In the genomic region with DNA sequence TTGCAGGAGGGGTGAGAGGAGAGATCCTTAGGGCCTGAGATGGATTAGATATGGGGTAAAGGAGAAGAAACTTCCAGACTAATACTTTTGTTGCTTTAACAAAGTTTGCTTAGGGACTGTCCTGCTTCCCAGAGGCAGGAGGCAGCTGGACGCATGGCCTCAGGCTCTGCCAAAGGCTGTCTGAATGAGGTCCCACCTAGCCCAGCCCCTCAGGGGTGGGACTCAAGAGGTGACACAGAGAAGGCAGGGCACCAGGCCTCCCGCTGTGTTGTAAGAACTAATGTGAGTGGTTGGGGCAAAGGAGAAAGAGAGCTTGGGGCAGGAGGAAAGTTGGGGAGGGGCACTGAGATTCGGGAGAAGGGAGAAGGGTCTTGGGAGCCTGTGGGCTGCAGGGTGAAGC, we compare ENCODE assay signal across 32 mouse cellular contexts.
DNase-seq lines count a peak whose midpoint lies in the region; ATAC-seq lines count a peak whose summit lies in the region.
"Had no signal": no experiment of that assay in that cellular context is flagged by ENCODE, and none has a peak within 500 bp of the region (broad histone marks: within the 10 kb centered on the region; RNA-seq: fewer than 3 reads in every experiment).

No protein-coding gene starts in this region.

- peaks cover 9% of the 10 kb centered on the region; the same call in 1 of the 2 replicates for H3K4me1 ChIP-seq in liver, embryonic 12.5 days
- no peaks in the 10 kb centered on the region for H3K4me1 ChIP-seq in stomach, embryonic 15.5 days
- H3K4me1 ChIP-seq: heart, embryonic 15.5 days; lung, embryonic 15.5 days had no signal

- no peak overlapping the region for H3K27ac ChIP-seq in liver, embryonic 12.5 days
- H3K27ac ChIP-seq in stomach, embryonic 15.5 days, result no peak overlapping the region
- H3K27ac ChIP-seq: embryonic facial prominence, embryonic 13.5 days; heart, embryonic 10.5 days; heart, embryonic 15.5 days; hindbrain, embryonic 13.5 days; limb, embryonic 15.5 days; lung, embryonic 15.5 days; neural tube, embryonic 13.5 days had no signal

- H3K9ac ChIP-seq in liver, embryonic 12.5 days, result no peak overlapping the region
- no peak overlapping the region for H3K9ac ChIP-seq in stomach, embryonic 15.5 days
- H3K9ac ChIP-seq: embryonic facial prominence, embryonic 13.5 days; forebrain, postnatal 0 days; heart, embryonic 15.5 days; hindbrain, embryonic 13.5 days; limb, embryonic 15.5 days; lung, embryonic 15.5 days; neural tube, embryonic 13.5 days had no signal

- DNase-seq in adrenal gland, postnatal 10 days, result peak; percentile 55
- DNase-seq in adrenal gland, adult 8-10 months, result no peak
- peak; percentile 14 for DNase-seq in kidney, postnatal 10 days
- DNase-seq in kidney, postnatal 25 days, result no peak
- no peak for DNase-seq in urinary bladder, postnatal 36 days (ENCODE audit: low spot score in 2 of 2)
- no peak for DNase-seq in gastrocnemius, postnatal 10 days
- DNase-seq: adrenal gland, adult 2 months; cerebellum, adult 11-12 months; cerebellum, adult 9-11 months; forebrain, postnatal 0 days; gastrocnemius, postnatal 14 days; heart, postnatal 36 days; kidney, adult 9 months; kidney, postnatal 14 days; layer of hippocampus, postnatal 36 days; left cerebral cortex, postnatal 4 days; right cerebral cortex, postnatal 14 days; thymus, adult 2 months; thymus, postnatal 4 days had no signal

- no peak overlapping the region for H3K4me2 ChIP-seq in liver, embryonic 12.5 days
- no peak overlapping the region for H3K4me2 ChIP-seq in stomach, embryonic 15.5 days
- H3K4me2 ChIP-seq: embryonic facial prominence, embryonic 13.5 days; heart, embryonic 15.5 days; hindbrain, embryonic 13.5 days; limb, embryonic 15.5 days; lung, embryonic 15.5 days; midbrain, embryonic 11.5 days; neural tube, embryonic 13.5 days had no signal

- no peaks in the 10 kb centered on the region for H3K27me3 ChIP-seq in liver, embryonic 12.5 days (replicated peaks)
- H3K27me3 ChIP-seq in stomach, embryonic 15.5 days (replicated peaks), result no peaks in the 10 kb centered on the region
- H3K27me3 ChIP-seq: CH12.LX; embryonic facial prominence, embryonic 13.5 days; heart, embryonic 15.5 days; hindbrain, embryonic 13.5 days; limb, embryonic 15.5 days; lung, embryonic 15.5 days; neural tube, embryonic 13.5 days had no signal

- H3K9me3 ChIP-seq in liver, embryonic 12.5 days (replicated peaks), result 0 out of 2 replicates have a peak, but pooled peaks cover 6% of the 10 kb centered on the region
- H3K9me3 ChIP-seq in stomach, embryonic 15.5 days, result no peaks in the 10 kb centered on the region
- H3K9me3 ChIP-seq: embryonic facial prominence, embryonic 13.5 days; heart, embryonic 10.5 days; heart, embryonic 15.5 days; hindbrain, embryonic 13.5 days; limb, embryonic 15.5 days; lung, embryonic 15.5 days; neural tube, embryonic 13.5 days had no signal

- ATAC-seq in liver, embryonic 12.5 days, result peak; percentile 55; the same call in 1 of the 2 replicates
- ATAC-seq in stomach, embryonic 15.5 days (ENCODE audit: insufficient read depth, low FRiP score, low read depth), result 0 out of 2 replicates have a peak, but pooled peaks have one; percentile 22
- ATAC-seq: activated CD4-positive, CD25-positive, alpha-beta regulatory T cell, adult 4 months; forebrain, postnatal 0 days; intestine, postnatal 0 days had no signal

- 41% methylated on average over 3 of the region's 3 CpGs for WGBS in liver, embryonic 12.5 days (ENCODE audit: insufficient replicate concordance)
- 34% methylated on average over 3 of the region's 3 CpGs for WGBS in stomach, embryonic 15.5 days

- no peaks in the 10 kb centered on the region for H3K36me3 ChIP-seq in liver, embryonic 12.5 days
- no peaks in the 10 kb centered on the region for H3K36me3 ChIP-seq in stomach, embryonic 15.5 days
- H3K36me3 ChIP-seq: embryonic facial prominence, embryonic 13.5 days; heart, embryonic 10.5 days; heart, embryonic 15.5 days; hindbrain, embryonic 13.5 days; limb, embryonic 15.5 days; lung, embryonic 15.5 days; neural tube, embryonic 13.5 days had no signal

- H3K4me3 ChIP-seq in liver, embryonic 12.5 days, result no peak overlapping the region
- H3K4me3 ChIP-seq in stomach, embryonic 15.5 days (replicated peaks), result no peak overlapping the region
- H3K4me3 ChIP-seq: embryonic facial prominence, embryonic 13.5 days; heart, embryonic 10.5 days; heart, embryonic 15.5 days; hindbrain, embryonic 13.5 days; limb, embryonic 15.5 days; lung, embryonic 15.5 days; neural tube, embryonic 13.5 days had no signal

Comparison
In these comparisons a context has a peak if more than half of its experiments do, and no peak if none do; other contexts are left out.
1. DNase-seq: peak in adrenal gland, postnatal 10 days (single experiment) and kidney, postnatal 10 days (single experiment); none in adrenal gland, adult 8-10 months (single experiment), kidney, postnatal 25 days (0 of 2), urinary bladder, postnatal 36 days (0 of 2) and gastrocnemius, postnatal 10 days (single experiment).